Mouse (Mus musculus): ENCODE measurements at regions not wholly inside any gene's neighbourhood (a gene's known extent, or its start where the extent isn't known, plus 50 kb on each side); places are given as distances from the start of the nearest gene placed in this dataset.

GRCm38 (mm10) chr11:112953491-112953890 lies 171.5 kb downstream of the Sox9 start:
- TF ChIP-seq CTCF (IDR thresholded peaks at IDR 0.05; ENCODE audit: borderline replicate concordance, insufficient read depth, low read length) (no peak), POLR2A (IDR thresholded peaks at IDR 0.05; ENCODE audit: low read depth, low read length) (no peak)

Data from embryonic fibroblast, embryonic 13.5 days (primary cell).